Mouse (Mus musculus) liver, postnatal 0 days (tissue): Measurements from ENCODE around the gene Srsf6. TPM values are rescaled to one million over a fixed set of nuclear protein-coding genes. Genes with fewer than 3 reads are reported as not detected.

Experiments used
- ATAC-seq: fragments of 200-750 bp; cut with Nextera tagmentation; 2 replicates; pipeline ENCODE4 v1.8.0; 2017; ENCODE audit warnings: mild to moderate bottlenecking, moderate library complexity
- DNase-seq: peaks from one replicate; pipeline ENCODE4 v3.0.0-alpha.2; 2016
- H3K27ac ChIP-seq: fragments of 300-500 bp; sonication (generic); 2 replicates; pipeline ENCODE4 v1.5.1; 2014; ENCODE audit warnings: antibody characterized with exemption, moderate library complexity, mild to moderate bottlenecking, low read depth
- H3K27me3 ChIP-seq: fragments of 300-500 bp; sonication (generic); 2 replicates; pipeline ENCODE4 v1.6.1; 2014; ENCODE audit warnings: low read length, control low read depth, mixed read lengths; ENCODE audit not compliant: insufficient read depth
- H3K36me3 ChIP-seq: fragments of 300-500 bp; sonication (generic); replicated peaks from 2 replicates; pipeline ENCODE4 v1.6.1; 2014; ENCODE audit warnings: mild to moderate bottlenecking, control low read depth, low read length, moderate library complexity, mixed read lengths; ENCODE audit not compliant: insufficient read depth
- H3K4me1 ChIP-seq: fragments of 300-500 bp; sonication (generic); 2 replicates; pipeline ENCODE4 v1.6.1; 2014; ENCODE audit warnings: antibody characterized with exemption, mild to moderate bottlenecking, control low read depth; ENCODE audit not compliant: insufficient read depth
- H3K4me2 ChIP-seq: fragments of 300-500 bp; sonication (generic); 2 replicates; pipeline ENCODE4 v1.6.1; 2014; ENCODE audit warnings: low read depth, mild to moderate bottlenecking, low read length, moderate library complexity, mixed read lengths
- H3K4me3 ChIP-seq: fragments of 300-500 bp; sonication (generic); 2 replicates; pipeline ENCODE4 v1.5.1; 2014; ENCODE audit warnings: low read depth, low read length
- H3K9ac ChIP-seq: fragments of 300-500 bp; sonication (generic); replicated peaks from 2 replicates; pipeline ENCODE4 v1.6.1; 2014; ENCODE audit warnings: mild to moderate bottlenecking, moderate library complexity
- H3K9me3 ChIP-seq: fragments of 300-500 bp; sonication (generic); 2 replicates; pipeline ENCODE4 v1.6.1; 2016; ENCODE audit warnings: mild to moderate bottlenecking, control low read depth, low read length, mixed read lengths
- CTCF ChIP-seq: sonication (generic); IDR thresholded peaks from 2 replicates; pipeline ENCODE4 v1.5.1; 2016; ENCODE audit warnings: antibody characterized with exemption, low read depth
- EP300 ChIP-seq: IDR thresholded peaks from 2 replicates; pipeline ENCODE4 v1.6.1; 2016; ENCODE audit warnings: antibody characterized with exemption, low read depth, mild to moderate bottlenecking
- WGBS: fragments of 180-500 bp; shearing (Covaris S2); extraction: QIAGEN DNeasy Blood & Tissue Kit; methylation state at CpG from one replicate; pipeline ENCODE4 v1.1.7; 2014; ENCODE audit not compliant: insufficient replicate concordance; 5-methylcytosine and 5-hydroxymethylcytosine counted together
- polyA plus RNA-seq: library from polyadenylated mRNA; unstranded; fragments of >200 nt; fragmentation: Nextera tagmentation; extraction: Ambion mirVana; gene quantifications from 2 replicates; pipeline ENCODE4 v1.2.1, GENCODE M21; 2015

Gene Srsf6
- polyA plus RNA-seq, 1 experiment from 2014 or later = 56.3 TPM

DNA sequence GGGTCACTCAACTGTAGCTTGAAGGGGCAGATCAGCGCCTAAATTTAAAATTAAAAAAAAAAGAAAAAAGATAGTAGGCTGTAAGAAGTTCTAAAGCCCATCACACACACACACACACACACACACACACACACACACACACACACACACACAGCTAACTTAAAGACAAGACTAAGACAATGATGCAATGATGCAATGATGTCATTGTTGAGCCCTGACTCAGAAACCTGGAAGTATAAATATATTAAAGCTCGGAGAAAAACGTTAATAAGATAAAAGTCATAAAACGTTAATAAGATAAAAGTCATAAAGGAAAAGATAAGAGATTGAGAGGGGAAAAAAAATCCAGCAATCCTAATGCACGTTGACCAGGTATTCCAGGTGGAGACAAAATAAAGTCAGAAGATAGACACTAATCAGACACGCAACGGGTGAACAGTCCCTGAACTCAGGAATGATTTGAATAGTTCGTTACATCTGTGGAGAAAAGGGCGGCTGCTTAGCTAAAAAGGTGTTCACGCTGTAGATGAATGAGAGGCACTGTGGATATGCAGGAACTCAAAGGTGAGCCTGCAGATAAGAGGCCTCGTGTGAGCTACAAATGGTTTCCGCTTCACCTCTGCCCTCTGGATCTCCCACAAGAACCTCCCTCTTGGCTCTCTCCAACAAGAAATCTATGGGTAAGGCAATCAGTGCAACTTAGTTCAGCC lies 31.3 kb upstream of the Srsf6 start:
- no peak for TF ChIP-seq CTCF
- no peak for TF ChIP-seq EP300
- WGBS = 66% methylated on average over 12 of the region's 12 CpGs

DNA sequence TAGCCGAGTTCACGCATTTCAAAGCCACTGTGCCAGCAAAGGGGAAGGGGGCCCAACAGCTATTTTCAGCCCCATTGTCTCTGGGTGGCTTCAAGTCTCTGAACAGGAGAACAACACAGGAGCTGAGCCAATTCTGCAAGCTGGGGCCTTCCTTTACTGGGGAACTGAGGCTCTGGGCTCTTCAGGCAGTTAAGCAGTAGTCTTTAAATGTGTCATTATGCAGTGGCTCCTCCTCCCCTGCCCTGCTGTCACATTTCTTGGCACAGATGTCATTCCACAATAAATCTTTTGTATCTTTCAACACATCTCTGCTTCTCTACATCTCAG lies 30.8 kb upstream of the Srsf6 start:
- Histone ChIP-seq H3K9me3 (no peaks in the 10 kb centered on the region), H3K27me3 (no peaks in the 10 kb centered on the region), H3K4me1 (no peaks in the 10 kb centered on the region), H3K27ac (no peak overlapping the region), H3K36me3 (no peaks in the 10 kb centered on the region), H3K4me2 (no peak overlapping the region), H3K4me3 (no peak overlapping the region), H3K9ac (no peak overlapping the region)
- no peak for ATAC-seq
- DNase-seq = no peak
- TF ChIP-seq CTCF (no peak), EP300 (no peak)
- WGBS = 40% methylated on average over 2 of the region's 2 CpGs

More for the DNA sequence above, 31.3 kb upstream of the Srsf6 start:
- no peak overlapping the region for H3K4me2 ChIP-seq
- no peak overlapping the region for H3K4me3 ChIP-seq
- H3K9ac ChIP-seq = no peak overlapping the region
- H3K27ac ChIP-seq = no peak overlapping the region
- ATAC-seq = no peak
- no peaks in the 10 kb centered on the region for H3K4me1 ChIP-seq
- H3K9me3 ChIP-seq = no peaks in the 10 kb centered on the region
- no peaks in the 10 kb centered on the region for H3K36me3 ChIP-seq
- no peaks in the 10 kb centered on the region for H3K27me3 ChIP-seq
- DNase-seq = no peak

DNA sequence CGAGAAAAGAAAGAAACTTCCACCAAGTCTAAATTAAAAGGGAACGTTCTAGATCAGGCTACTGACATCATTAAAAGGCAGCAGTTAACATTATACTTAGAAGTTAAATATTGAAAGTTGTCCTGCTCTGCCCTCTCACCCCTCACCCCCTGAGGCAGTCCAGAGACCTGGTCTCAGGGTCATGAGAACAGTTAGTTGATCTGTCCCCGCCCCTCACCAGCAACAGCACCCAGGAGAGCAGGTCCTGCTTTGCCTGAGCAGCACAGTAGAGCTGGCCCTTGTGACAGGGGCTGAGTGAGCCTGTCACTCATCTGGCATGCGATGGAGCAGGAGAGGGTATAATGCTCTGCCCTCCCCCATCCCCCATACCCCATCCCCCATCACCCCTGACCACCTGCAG lies 25.4 kb upstream of the Srsf6 start:
- no peaks in the 10 kb centered on the region for H3K36me3 ChIP-seq
- H3K4me3 ChIP-seq = no peak overlapping the region
- H3K9me3 ChIP-seq = no peaks in the 10 kb centered on the region
- WGBS = 49% methylated on average over 4 of the region's 4 CpGs
- no peak overlapping the region for H3K4me2 ChIP-seq
- H3K27me3 ChIP-seq = no peaks in the 10 kb centered on the region
- no peak overlapping the region for H3K9ac ChIP-seq
- no peak overlapping the region for H3K27ac ChIP-seq
- ATAC-seq (peak; percentile 33; the same call in 1 of the 2 replicates), DNase-seq (no peak)
- no peak for TF ChIP-seq EP300
- TF ChIP-seq CTCF = no peak
- no peaks in the 10 kb centered on the region for H3K4me1 ChIP-seq

DNA sequence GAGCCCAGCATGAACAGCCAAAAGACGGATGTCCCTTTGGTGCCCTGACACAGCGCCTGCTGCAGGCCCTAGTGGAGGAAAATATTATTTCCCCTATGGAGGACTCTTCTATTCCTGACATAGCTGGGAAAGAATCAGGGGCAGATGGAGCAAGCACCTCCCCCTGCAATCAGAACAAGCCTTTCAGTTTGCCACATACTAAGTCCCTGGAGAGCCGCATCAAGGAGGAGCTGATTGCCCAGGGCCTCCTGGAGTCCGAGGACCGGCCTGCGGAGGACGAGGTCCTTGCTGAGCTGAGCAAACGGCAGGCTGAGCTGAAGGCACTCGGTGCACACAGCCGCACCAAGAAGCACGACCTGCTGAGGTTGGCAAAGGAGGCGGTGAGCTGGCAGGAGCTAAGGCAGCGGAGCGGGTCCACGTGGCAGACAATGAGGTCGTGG lies 23.3 kb upstream of the Srsf6 start:
- Histone ChIP-seq H3K27me3 (no peaks in the 10 kb centered on the region), H3K4me1 (no peaks in the 10 kb centered on the region), H3K9ac (no peak overlapping the region), H3K4me3 (no peak overlapping the region), H3K9me3 (no peaks in the 10 kb centered on the region), H3K36me3 (no peaks in the 10 kb centered on the region), H3K4me2 (no peak overlapping the region), H3K27ac (no peak overlapping the region)
- no peak for DNase-seq
- no peak for TF ChIP-seq CTCF
- TF ChIP-seq EP300 = no peak
- ATAC-seq = no peak
- WGBS = 62% methylated on average over 16 of the region's 16 CpGs

DNA sequence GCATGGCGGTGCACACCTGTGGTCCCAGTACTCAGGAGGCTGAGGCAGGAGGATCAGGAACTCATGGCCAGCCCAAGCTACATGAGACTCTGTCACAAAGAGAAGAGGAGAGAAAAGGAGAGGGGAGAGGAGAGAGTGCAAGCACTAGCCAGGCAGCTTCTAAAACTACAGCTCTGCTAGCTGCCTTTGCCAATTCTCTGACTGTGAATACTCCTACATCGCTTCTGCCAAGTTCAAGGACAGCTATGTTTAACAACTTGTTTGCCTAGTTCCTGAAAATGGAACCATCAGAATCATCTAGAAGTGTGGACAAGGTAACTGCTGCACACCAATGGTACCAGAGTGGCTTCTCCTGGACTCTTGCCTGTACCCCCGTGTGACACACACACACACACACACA lies 17.3 kb upstream of the Srsf6 start:
- Histone ChIP-seq H3K9me3 (no peaks in the 10 kb centered on the region), H3K36me3 (no peaks in the 10 kb centered on the region), H3K4me3 (no peak overlapping the region), H3K27me3 (no peaks in the 10 kb centered on the region), H3K9ac (no peak overlapping the region), H3K4me1 (no peaks in the 10 kb centered on the region), H3K4me2 (no peak overlapping the region), H3K27ac (no peak overlapping the region)
- WGBS = 54% methylated on average over 3 of the region's 3 CpGs
- DNase-seq (no peak), ATAC-seq (no peak)
- TF ChIP-seq CTCF (no peak), EP300 (no peak)

DNA sequence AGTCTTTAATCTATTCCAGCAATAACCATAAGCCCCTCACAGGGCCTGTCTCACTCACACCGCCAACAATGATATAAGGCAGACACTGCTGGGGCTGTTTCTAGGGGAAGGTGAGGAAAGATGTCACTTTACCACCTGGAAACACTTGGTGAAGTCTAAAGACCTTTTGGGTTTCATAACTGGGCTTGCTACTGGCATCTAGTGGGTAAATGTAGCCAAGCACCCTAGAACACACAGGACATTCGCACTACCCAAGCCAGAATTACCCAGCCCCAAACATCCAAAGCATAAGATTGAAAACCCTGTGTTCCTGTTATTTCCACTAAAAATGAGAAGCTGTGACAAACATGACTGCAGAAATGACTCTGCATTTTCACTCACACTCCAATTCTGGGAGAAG lies 16.8 kb upstream of the Srsf6 start:
- Histone ChIP-seq H3K9ac (no peak overlapping the region), H3K4me2 (no peak overlapping the region), H3K9me3 (no peaks in the 10 kb centered on the region), H3K4me1 (no peaks in the 10 kb centered on the region), H3K36me3 (no peaks in the 10 kb centered on the region), H3K27ac (no peak overlapping the region), H3K4me3 (no peak overlapping the region), H3K27me3 (no peaks in the 10 kb centered on the region)
- DNase-seq = no peak
- 65% methylated on average over 2 of the region's 2 CpGs for WGBS
- no peak for TF ChIP-seq EP300
- peak; percentile 44 for TF ChIP-seq CTCF
- no peak for ATAC-seq

DNA sequence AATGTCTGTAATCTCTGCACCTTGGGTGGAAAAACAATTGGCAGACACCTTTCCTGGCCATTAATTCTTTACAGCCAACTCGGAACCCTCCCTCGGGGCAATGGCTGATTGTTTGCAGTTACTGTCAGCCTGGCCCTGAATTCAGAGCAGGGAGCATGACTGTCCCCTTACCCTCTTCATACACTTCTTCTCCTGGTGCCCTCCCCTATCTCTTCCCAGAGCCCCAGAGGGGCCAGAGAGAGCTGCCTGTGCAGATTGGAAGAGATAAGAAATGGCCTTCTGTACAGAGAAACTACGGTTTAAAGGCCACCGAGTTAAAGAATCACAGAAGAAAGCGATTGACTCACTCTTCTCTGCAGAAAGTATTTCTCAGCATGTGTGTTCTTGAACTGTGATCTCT lies 11.4 kb upstream of the Srsf6 start:
- no peak overlapping the region for H3K27ac ChIP-seq
- H3K27me3 ChIP-seq = no peaks in the 10 kb centered on the region
- H3K4me2 ChIP-seq = no peak overlapping the region
- no peak overlapping the region for H3K9ac ChIP-seq
- H3K9me3 ChIP-seq = no peaks in the 10 kb centered on the region
- H3K4me3 ChIP-seq = no peak overlapping the region
- WGBS = 40% methylated on average over 5 of the region's 5 CpGs
- TF ChIP-seq CTCF (no peak), EP300 (no peak)
- no peak for ATAC-seq
- DNase-seq = no peak
- no peaks in the 10 kb centered on the region for H3K36me3 ChIP-seq
- no peaks in the 10 kb centered on the region for H3K4me1 ChIP-seq
